Mouse (Mus musculus) 3134 (cell line): Measurements from ENCODE around the gene Cops3.

Experiments
- DNase-seq: peaks from one replicate; pipeline ENCODE4 v3.0.0-alpha.2; 2011; ENCODE audit warnings: low spot score; ENCODE audit not compliant: insufficient read length; ENCODE audit errors: extremely low read depth

The Cops3 gene

DNA sequence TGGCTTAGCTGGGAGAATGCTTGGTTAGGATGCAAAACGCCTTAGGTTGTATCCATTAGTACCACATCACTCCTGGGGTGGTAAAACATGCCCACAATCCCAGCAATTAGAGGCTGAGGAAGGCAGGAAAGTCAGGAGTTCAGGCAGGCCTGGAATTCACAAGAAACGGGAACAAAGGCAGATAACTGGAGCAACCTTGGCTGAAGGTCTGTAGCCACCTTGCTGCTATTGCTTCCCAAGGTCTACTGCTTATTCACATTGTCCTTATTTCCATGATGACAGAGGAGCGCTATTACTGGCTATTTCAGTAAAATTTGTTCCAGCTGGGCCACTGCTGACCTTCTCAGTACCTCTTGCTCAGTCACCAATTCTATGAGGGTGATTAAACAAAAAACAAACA is 26.4 kb downstream of the Cops3 start:
- no peak for DNase-seq

DNA sequence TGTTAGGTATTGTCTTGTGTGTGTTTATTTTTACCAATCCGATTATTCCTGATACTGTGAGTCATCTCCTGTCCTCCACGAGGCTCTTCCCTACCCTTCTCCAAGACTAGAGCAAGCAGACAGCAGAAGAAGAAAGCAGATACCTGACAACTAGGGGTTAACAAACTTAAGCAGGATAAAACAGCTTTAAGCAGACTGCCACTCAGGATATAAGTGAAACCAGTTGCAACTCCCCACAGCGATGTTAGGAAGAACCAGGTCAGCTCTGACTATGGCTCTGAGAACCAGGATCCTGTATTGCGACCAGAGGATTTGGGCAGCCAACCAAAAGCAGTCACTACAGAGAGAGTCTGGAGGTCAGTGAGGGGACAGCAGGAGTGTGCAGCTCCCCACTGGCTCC is 28.4 kb downstream of the Cops3 start:
- DNase-seq: no peak

DNA sequence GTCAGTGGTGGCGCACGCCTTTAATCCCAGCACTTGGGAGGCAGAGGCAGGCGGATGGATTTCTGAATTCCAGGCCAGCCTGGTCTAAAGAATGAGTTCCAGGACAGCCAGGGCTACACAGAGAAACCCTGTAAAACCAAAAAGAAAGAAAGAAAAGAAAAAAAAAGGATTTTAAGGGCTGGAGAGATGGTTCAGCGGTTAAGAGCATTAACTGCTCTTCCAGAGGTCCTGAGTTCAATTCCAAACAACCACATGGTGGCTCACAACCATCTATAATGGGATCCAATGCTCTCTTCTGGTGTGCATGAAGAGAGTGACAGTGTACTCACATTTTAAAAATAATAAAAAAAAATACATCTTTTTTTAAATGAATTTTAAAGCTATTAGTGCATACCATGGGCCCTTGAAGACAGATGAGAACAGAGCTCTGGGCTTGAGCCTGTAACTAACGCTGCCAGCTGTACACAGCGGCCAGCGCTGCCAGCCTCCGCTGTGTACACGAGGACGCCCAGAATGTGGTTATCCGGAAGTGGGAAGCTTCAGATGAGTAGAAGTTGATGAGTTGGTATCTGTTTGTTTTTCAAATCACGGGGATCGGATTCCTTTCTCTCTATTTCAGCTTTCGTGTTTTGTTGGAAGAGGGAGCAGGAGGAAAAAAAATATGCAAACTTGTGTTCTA is 29.0 kb downstream of the Cops3 start:
- DNase-seq: peak; percentile 53

GRCm38 (mm10) chr11:59809670-59810474 is 29.8 kb downstream of the Cops3 start, which contains the start of gene Flcn:
Flcn (minus strand) TSS chr11:59810016.
- DNase-seq: peak; percentile 94

DNA sequence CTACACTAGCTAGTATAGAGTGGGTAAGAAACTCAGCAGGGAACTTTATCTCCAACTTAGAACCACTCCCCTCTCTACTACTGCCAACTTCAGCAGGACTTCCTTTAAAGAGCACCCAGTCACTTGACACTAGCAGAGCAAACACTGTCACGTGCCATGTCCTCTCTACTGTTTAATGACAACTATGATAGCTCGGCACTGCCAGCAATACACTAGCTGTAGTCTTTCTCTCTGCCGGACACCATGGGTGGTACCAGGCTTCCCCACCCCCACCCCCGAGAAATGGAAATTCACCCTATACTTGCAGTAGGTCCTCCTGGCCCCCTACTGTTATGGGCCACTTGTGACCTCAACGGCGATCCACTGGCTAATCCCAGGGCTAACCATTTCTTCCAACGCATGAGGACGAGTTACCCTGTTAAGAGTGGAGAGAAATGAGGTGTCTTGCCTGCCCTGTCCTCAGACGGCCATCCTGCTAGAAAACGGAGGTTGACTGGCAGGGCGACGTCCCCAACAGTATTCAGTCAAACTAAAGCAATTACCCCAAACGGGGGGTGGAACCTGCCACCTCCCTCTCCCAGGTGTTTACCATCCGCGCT is 30.5 kb downstream of the Cops3 start:
- DNase-seq: peak; percentile 39

DNA sequence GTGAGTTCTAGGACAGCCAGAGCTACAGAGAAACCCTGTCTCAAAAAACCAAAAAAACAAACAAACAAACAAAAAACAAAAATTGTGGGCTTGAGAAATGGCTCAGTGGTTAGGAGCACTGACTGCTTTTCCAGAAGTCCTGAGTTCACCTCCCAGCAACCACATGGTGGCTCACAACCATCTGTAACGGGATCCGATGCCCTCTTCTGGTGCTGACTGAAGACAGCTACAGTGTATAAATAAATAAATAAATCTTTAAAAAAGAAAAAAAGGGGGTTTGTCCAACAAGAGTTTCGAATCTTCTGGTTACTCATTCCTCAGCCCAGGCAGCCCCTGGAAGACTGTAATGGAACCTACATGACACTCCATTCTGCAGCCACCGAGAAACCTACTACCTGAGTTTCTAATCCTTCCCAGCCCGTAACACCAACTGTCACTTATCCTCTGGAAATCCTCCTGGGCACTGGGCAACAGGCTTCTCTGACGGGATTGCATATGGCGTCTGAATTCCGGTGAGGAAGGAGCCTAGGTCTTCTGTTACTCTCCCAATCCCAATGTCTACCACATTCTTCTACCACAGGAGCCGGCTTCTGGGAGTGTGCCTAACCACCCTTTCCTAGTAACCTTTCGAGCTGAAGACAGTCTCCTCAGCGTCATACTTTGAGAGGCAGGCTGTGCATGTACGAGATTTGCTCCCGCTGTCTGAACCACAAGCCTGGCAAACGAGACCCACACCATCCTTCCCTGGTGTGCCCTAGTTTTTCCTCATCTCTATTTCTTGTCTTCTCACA is 31.3 kb downstream of the Cops3 start:
- DNase-seq: peak; percentile 41

GRCm38 (mm10) chr11:59805656-59806055 is 34.0 kb downstream of the Cops3 start:
- no peak for DNase-seq

GRCm38 (mm10) chr11:59805256-59805655 is 34.4 kb downstream of the Cops3 start:
- DNase-seq: no peak

GRCm38 (mm10) chr11:59804409-59805110 is 35.1 kb downstream of the Cops3 start:
- no peak for DNase-seq

DNA sequence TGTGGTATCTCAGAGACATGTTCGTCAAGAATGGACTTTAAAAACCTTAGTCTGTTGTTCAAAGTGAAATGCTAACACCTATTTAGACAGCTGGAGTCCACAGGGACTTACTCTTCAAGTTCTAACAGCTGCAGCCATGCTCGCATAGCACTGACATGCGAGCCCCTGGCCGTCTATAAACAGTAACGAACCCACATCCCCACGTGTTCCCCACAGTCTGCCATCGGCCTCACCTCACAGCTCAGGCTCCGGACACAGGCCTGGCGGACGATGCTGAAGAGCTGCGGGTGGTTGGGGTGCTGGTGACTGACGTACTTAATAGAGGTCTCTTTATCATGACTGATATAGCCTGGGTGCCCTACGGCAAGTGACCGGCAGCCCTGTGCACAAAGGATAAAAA is 36.1 kb downstream of the Cops3 start:
- no peak for DNase-seq

DNA sequence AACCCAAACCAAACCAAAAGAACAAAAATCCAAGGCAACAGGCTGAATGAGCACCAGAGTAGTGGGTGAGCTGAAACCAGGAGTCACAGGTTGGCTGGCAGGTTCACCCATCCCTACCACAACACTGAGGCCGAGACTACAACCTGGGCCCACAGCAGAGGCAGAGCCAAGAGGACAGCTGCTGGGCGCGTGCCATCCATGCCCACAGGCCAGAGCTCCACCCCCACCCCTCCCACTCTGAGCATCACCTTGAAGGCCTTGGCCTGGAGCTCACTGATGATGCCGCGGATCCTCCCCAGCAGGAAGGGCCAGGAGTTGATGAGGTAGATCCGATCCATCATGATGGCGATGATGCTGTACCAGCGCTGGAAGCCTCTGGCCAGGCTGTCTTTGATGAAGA is 37.8 kb downstream of the Cops3 start:
- DNase-seq: no peak

- DNase-seq: no peak
Observed at GRCm38 (mm10) chr11:59800412-59800811, 39.2 kb downstream of the Cops3 start.

DNA sequence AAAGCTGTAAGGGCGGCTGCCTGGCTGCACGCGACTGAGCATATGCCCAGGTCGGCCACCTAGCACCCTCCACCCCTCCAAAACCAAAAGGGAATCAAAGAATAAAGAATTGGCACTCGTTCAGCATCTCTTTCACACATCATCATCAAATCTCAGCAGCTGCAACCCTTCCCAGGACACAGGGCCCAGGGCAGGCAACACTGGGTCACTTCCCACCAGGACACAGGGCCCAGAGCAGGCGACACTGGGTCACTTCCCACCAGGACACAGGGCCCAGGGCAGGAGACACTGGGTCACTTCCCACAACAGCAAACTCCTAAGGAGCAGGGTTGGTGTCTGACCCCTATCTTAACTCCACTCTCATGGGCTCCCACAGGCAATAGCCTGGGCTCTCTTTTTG is 46.2 kb downstream of the Cops3 start:
- no peak for DNase-seq

DNA sequence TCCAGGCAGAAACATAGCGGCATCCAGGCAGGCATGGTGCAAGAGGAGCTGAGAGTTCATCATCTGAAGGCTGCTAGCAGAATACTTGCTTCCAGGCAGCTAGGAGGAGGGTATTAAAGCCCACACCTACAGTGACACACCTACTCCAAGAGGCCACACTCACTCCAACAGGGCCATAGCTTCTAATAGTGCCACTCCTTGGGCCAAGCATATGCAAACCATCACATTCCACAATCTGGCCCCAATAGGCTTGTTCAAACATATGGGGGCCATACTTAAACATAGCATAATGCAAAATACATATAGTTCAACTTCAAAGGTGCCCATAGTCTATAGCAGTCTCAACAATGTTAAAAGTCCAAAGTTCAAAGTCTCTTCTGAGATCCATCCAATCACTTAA is 50.3 kb downstream of the Cops3 start:
- DNase-seq: no peak

DNA sequence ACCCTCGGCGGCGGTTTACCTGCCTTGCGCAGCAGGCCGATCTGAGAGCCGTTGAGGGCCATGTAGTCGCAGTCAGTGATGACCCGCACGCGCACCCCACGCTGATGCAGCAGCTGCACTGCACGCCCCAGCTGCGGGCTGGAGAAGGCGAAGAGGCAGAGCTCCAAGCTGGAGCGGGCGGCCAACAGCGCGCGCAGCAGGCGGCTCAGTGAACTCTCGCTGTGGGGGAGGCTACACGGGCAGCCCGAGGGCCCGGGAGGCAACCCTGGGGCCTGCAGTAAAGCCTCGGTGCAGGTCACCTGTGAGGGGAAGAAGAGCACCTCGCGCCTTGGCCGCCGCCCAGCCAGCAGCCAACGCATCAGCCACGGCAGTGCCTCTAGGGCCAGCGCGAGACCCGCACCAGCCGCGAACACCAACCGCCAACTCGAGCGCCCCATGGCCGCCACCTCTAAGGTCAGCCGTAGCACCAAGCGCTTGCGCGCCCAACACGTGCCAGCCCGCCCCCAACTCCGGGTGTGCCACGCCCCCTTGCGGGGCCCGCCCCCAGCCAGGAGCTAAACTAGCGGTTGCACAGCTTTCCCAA is 52.3 kb downstream of the Cops3 start, which contains the start of gene Pld6:
Gene Pld6 (minus strand): TSS at position 447 of the 583 bp plus-strand sequence.
- DNase-seq: no peak

GRCm38 (mm10) chr11:59786444-59787198 is 53.0 kb downstream of the Cops3 start:
- no peak for DNase-seq

DNA sequence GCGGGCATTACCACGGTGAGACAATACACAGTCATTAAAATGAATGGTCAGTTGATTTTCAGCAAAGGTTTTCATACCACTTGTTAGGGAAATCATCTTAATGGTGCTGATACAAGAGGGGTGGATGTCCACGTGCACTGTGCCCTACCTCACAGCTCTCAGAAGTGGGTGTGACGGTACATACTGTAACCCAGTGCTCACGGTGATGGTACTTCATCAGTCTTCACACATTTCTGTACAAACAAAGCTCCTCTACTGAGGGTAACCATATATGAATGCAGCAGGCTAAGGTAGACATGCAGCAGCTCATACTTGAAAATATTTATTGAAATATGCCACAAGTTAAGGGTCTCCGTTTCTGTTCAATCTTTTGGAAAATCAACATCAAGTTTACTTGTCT is 56.0 kb downstream of the Cops3 start:
- no peak for DNase-seq

DNA sequence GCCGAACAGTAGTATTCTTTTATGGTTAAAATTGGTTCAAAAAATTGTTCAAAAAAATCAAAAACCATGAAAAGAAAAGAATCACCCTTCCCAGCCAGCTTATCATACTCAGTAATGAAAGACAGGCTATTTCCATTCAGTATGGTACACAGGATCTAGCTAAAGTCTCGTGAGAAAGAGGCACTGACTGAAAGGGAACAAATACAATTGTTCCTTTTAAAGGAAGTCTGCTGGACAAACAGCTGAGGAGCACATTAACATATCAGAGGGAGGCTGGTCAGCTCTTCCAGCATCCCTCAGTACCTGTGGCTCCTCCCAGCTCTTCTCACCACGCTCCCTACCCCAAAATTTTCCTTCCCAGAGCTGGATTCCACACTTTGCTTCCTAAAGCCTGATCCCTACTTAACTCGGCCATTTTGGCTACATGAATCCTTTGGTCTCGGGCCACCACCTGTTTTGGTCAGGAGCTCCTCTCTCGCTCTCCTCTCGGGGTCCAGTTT is 57.5 kb downstream of the Cops3 start:
- no peak for DNase-seq

- DNase-seq: no peak
Observed at GRCm38 (mm10) chr11:59780241-59780640, 59.4 kb downstream of the Cops3 start.
